Mouse (Mus musculus): ENCODE results near the gene Hps5. TPM values are rescaled to one million over a fixed set of nuclear protein-coding genes. Genes with fewer than 3 reads are reported as not detected.
A peak's percentile ranks its signal among the peaks of the same experiment; 100 is the strongest.

Gene Hps5
- total RNA-seq (2012; rRNA removed) (21.9 and 26.0 TPM in 2 replicates), total RNA-seq (2014; rRNA removed) (17.8 and 20.3 TPM in 2 replicates), polyA plus RNA-seq (2012; ENCODE audit: insufficient read length, low read depth) (17.2 and 20.8 TPM in 2 replicates)

GRCm38 (mm10) chr7:46795287-46796205 lies at the start of gene Hps5, which contains the start of gene Gtf2h1:
Hps5 (minus strand) TSS chr7:46796064.
Gtf2h1 (plus strand) TSS chr7:46796103.
- in situ Hi-C loops (cut with MboI; ENCODE audit: low pct_ligation_motif_present, low pct_unique_long_range_greater_than_20kb, low sequenced_read_pairs) = loop anchor here (5.0 kb wide), 1 partner anchor 52 kb away; no protein-coding TSS in a partner anchor
- Histone ChIP-seq H3K9me3 (replicated peaks; ENCODE audit: low read length) (no peaks in the 10 kb centered on the region), H3K27me3 (replicated peaks) (no peaks in the 10 kb centered on the region)

GRCm38 (mm10) chr7:46845211-46845977 lies 49.5 kb upstream of the Hps5 start:
- peak; percentile 93 for DNase-seq (ENCODE audit: extremely low read depth)
- Histone ChIP-seq H3K9me3 (replicated peaks; ENCODE audit: low read length) (no peaks in the 10 kb centered on the region), H3K27ac (ENCODE audit: insufficient read depth, low read depth) (peak overlapping the region; percentile 69), H3K27me3 (replicated peaks) (no peaks in the 10 kb centered on the region), H3K79me2 (replicated peaks; ENCODE audit: control insufficient read depth, extremely low read depth, insufficient read depth, poor library complexity, severe bottlenecking) (peaks cover 18% of the 10 kb centered on the region), H3K4me1 (ENCODE audit: control insufficient read depth in 1 of 2, insufficient read depth in 2 of 2) (peaks cover 0 to 26% of the 10 kb centered on the region in 2 experiments; a peak in 2 of 4 replicates), H3K4me3 (replicated peaks in 1 of 3; ENCODE audit: low read depth in 2 of 3, low read length in 2 of 3, poor library complexity in 1 of 3) (peak overlapping the region; percentile 96 to 99 (median 98)), H3K4me2 (ENCODE audit: insufficient read depth, low read depth, poor library complexity, severe bottlenecking) (peak overlapping the region; percentile 44), H3K36me3 (replicated peaks in 1 of 2; ENCODE audit: control insufficient read depth in 1 of 2, insufficient read depth in 1 of 2, low read length in 1 of 2) (peaks cover 16 to 31% of the 10 kb centered on the region in 2 experiments), H3K9ac (ENCODE audit: insufficient read depth, low read depth) (peak overlapping the region; percentile 94)
- in situ Hi-C loops (cut with MboI; ENCODE audit: low pct_ligation_motif_present, low pct_unique_long_range_greater_than_20kb, low sequenced_read_pairs) (loop anchor here (5.0 kb wide), 1 partner anchor 48 kb away; the partner anchor contains the start of genes Gtf2h1 and Hps5), dilution Hi-C loops (cut with MboI; ENCODE audit: extremely low pct_ligation_motif_present, extremely low pct_unique_long_range_greater_than_20kb, low sequenced_read_pairs) (no loop called here)
- TF ChIP-seq POLR2A (IDR thresholded peaks at IDR 0.05; ENCODE audit: low read depth, low read length) (peak; percentile 99), USF2 (conservative IDR thresholded peaks at IDR 0.05; ENCODE audit: low read depth, low read length) (no peak; the same call in 1 of the 2 replicates), IRF4 (IDR thresholded peaks at IDR 0.05; ENCODE audit: low read depth, low read length) (peak; percentile 64), E2F4 (IDR thresholded peaks at IDR 0.05; ENCODE audit: insufficient replicate concordance, low read depth, low read length) (no peak), MAFK (IDR thresholded peaks at IDR 0.05; ENCODE audit: insufficient replicate concordance, low read length) (no peak), HCFC1 (IDR thresholded peaks at IDR 0.05; ENCODE audit: low read depth, low read length) (peak; percentile 54; the same call in 1 of the 2 replicates), POLR2AphosphoS2 (IDR thresholded peaks at IDR 0.05; ENCODE audit: low read depth, low read length) (peak; percentile 94), SMC3 (IDR thresholded peaks at IDR 0.05; ENCODE audit: low read depth, low read length) (no peak), KAT2A (IDR thresholded peaks at IDR 0.05; ENCODE audit: insufficient replicate concordance, low read length) (0 out of 2 replicates have a peak, but pooled peaks have one; percentile 49), TCF12 (IDR thresholded peaks at IDR 0.05; ENCODE audit: low read depth, low read length) (peak; percentile 87), MAX (IDR thresholded peaks at IDR 0.05; ENCODE audit: low read length) (peak; percentile 97), JUN (IDR thresholded peaks at IDR 0.05; ENCODE audit: insufficient read depth, low read depth, low read length) (no peak), ELF1 (IDR thresholded peaks at IDR 0.05; ENCODE audit: low read depth, low read length) (no peak), JUND (conservative IDR thresholded peaks at IDR 0.05; ENCODE audit: low read depth, low read length) (no peak), EP300 (IDR thresholded peaks at IDR 0.05; ENCODE audit: low read length) (no peak), NELFE (IDR thresholded peaks at IDR 0.05; ENCODE audit: low read depth, low read length) (peak; percentile 99), RCOR1 (conservative IDR thresholded peaks at IDR 0.05; ENCODE audit: low read depth, low read length) (no peak), ZMIZ1 (IDR thresholded peaks at IDR 0.05; ENCODE audit: low read depth, low read length) (peak; percentile 98)

More at GRCm38 (mm10) chr7:46795287-46796205, at the start of gene Hps5, which contains the start of gene Gtf2h1:
- H3K4me2 ChIP-seq (ENCODE audit: insufficient read depth, low read depth, poor library complexity, severe bottlenecking) = peak within 1 kb of the TSS; percentile 100
- peak within 1 kb of the TSS; percentile 89 to 95 (median 94) for H3K4me3 ChIP-seq (replicated peaks in 1 of 3; ENCODE audit: low read depth in 2 of 3, low read length in 2 of 3, poor library complexity in 1 of 3)
- dilution Hi-C loops (cut with MboI; ENCODE audit: extremely low pct_ligation_motif_present, extremely low pct_unique_long_range_greater_than_20kb, low sequenced_read_pairs) = no loop called here
- peak within 1 kb of the TSS; percentile 72 for H3K9ac ChIP-seq (ENCODE audit: insufficient read depth, low read depth)
- H3K79me2 ChIP-seq (replicated peaks; ENCODE audit: control insufficient read depth, extremely low read depth, insufficient read depth, poor library complexity, severe bottlenecking) = peaks cover 44% of the 10 kb centered on the region
- peak within 1 kb of the TSS; percentile 71 for H3K27ac ChIP-seq (ENCODE audit: insufficient read depth, low read depth)
- peaks cover 3 to 23% of the 10 kb centered on the region in 2 experiments for H3K36me3 ChIP-seq (replicated peaks in 1 of 2; ENCODE audit: control insufficient read depth in 1 of 2, insufficient read depth in 1 of 2, low read length in 1 of 2)
- H3K4me1 ChIP-seq (ENCODE audit: control insufficient read depth in 1 of 2, insufficient read depth in 2 of 2) = peaks cover 2 to 27% of the 10 kb centered on the region in 2 experiments; a peak in 2 of 4 replicates
- peak; percentile 98 for DNase-seq (ENCODE audit: extremely low read depth)
- TF ChIP-seq TCF12 (IDR thresholded peaks at IDR 0.05; ENCODE audit: low read depth, low read length) (peak; percentile 26; the same call in 1 of the 2 replicates), MXI1 (IDR thresholded peaks at IDR 0.05; ENCODE audit: low read depth, low read length) (peak; percentile 77), PAX5 (IDR thresholded peaks at IDR 0.05; ENCODE audit: low read length) (no peak), ZMIZ1 (IDR thresholded peaks at IDR 0.05; ENCODE audit: low read depth, low read length) (no peak), NELFE (IDR thresholded peaks at IDR 0.05; ENCODE audit: low read depth, low read length) (peak; percentile 58), POLR2A (IDR thresholded peaks at IDR 0.05; ENCODE audit: low read depth, low read length) (peak; percentile 80), UBTF (IDR thresholded peaks at IDR 0.05; ENCODE audit: low read depth, low read length) (no peak), USF1 (IDR thresholded peaks at IDR 0.05; ENCODE audit: low read depth, low read length) (peak; percentile 87), HCFC1 (IDR thresholded peaks at IDR 0.05; ENCODE audit: low read depth, low read length) (peak; percentile 85), KAT2A (IDR thresholded peaks at IDR 0.05; ENCODE audit: insufficient replicate concordance, low read length) (peak; percentile 60; the same call in 1 of the 2 replicates), TBP (conservative IDR thresholded peaks at IDR 0.05; ENCODE audit: low read depth, low read length) (0 out of 2 replicates have a peak, but pooled peaks have one; percentile 45), JUND (conservative IDR thresholded peaks at IDR 0.05; ENCODE audit: low read depth, low read length) (no peak), SIN3A (IDR thresholded peaks at IDR 0.05; ENCODE audit: low read length) (peak; percentile 96), IRF4 (IDR thresholded peaks at IDR 0.05; ENCODE audit: low read depth, low read length) (peak; percentile 38; the same call in 1 of the 2 replicates), CHD2 (IDR thresholded peaks at IDR 0.05; ENCODE audit: low read length) (peak; percentile 88), MYC (IDR thresholded peaks at IDR 0.05; ENCODE audit: low read depth, low read length) (peak; percentile 70; the same call in 1 of the 2 replicates), ETS1 (conservative IDR thresholded peaks at IDR 0.05; ENCODE audit: low read depth, low read length) (no peak), USF2 (conservative IDR thresholded peaks at IDR 0.05; ENCODE audit: low read depth, low read length) (peak; percentile 87), MAZ (IDR thresholded peaks at IDR 0.05; ENCODE audit: low read depth, low read length) (peak; percentile 81; the same call in 1 of the 2 replicates), NRF1 (IDR thresholded peaks at IDR 0.05; ENCODE audit: low read depth, low read length) (peak; percentile 74), BHLHE40 (IDR thresholded peaks at IDR 0.05; ENCODE audit: low read depth, low read length) (peak; percentile 97), MAFK (IDR thresholded peaks at IDR 0.05; ENCODE audit: insufficient replicate concordance, low read length) (no peak), ELF1 (IDR thresholded peaks at IDR 0.05; ENCODE audit: low read depth, low read length) (peak; percentile 97), MAX (IDR thresholded peaks at IDR 0.05; ENCODE audit: low read length) (peak; percentile 95)
